Mouse (Mus musculus) MN1 (cell line): ENCODE data around the gene Fkrp.

Experiments
- DNase-seq: peaks from one replicate; pipeline ENCODE4 v3.0.0-alpha.2; 2016; ENCODE audit warnings: low spot score

Fkrp gene

DNA sequence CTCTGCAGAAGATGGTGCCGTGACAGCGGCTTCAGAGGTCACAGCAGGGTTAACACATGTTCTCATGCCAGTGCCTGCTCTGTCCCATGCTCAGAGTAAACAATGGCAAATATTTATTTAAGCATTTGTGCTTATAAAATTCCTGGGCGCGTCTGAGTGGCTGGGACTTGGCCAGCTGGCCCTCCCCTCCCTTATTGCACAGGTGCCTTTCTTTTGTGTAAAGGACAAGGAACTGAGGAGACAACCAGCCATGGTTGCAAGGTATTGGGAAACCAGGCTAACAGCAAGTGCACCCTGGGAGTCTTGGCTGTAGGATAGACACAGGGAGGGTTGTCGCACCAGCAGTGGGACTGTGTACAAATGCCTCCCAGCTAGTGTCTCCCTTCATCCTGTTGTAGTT is 24.2 kb downstream of the Fkrp start:
- DNase-seq = no peak

DNA sequence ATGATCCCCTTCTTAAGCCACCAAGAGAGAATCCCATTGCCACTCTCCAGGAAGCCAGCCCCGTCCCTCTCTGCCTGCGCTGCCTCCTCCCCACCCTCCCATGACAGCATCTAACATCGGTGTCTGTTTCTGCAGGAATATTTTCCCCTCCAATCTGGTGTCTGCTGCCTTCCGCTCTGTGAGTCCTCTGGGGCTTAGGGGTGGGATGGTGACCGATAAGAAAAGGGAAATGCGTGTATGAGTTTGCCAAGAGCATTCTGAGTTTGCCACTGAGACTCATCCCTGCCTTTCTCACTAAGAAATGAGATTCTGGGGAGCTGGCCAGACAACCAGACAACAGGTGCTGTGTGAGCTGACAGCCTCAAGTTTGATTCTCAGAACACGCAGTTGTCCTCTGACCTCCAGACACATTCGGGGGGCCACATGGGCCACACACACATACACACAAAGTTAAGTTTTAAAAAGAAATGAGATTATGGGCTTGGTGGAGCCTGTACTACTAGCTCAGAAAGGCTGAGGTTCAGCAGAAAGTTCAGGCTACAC is 30.9 kb downstream of the Fkrp start:
- peak; percentile 37 for DNase-seq

DNA sequence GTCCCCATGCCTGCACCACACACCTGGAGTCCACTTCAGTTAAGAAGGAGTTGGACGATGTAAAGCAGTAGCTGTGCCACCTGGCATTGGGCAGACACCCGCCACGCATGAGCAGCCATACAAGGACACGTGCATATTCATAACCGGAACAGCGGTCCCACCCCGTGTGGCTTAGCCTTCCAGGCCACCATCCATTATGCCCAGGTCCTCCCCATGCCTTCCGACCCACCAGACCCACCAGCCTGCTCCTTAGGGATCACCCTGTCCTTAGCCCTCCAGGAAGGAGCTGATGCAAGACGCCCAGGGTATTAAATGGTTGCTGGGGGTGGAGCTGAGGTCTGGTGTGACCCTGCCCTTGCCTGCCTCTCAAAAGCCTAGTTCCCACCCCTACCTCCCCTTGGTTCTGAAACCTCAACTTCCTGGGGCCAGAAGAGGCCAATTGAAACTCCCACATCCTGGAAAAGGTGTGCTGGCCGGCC is 32.0 kb downstream of the Fkrp start:
- DNase-seq = peak; percentile 74

GRCm38 (mm10) chr7:16783758-16784415 is 32.6 kb downstream of the Fkrp start:
- peak; percentile 85 for DNase-seq

DNA sequence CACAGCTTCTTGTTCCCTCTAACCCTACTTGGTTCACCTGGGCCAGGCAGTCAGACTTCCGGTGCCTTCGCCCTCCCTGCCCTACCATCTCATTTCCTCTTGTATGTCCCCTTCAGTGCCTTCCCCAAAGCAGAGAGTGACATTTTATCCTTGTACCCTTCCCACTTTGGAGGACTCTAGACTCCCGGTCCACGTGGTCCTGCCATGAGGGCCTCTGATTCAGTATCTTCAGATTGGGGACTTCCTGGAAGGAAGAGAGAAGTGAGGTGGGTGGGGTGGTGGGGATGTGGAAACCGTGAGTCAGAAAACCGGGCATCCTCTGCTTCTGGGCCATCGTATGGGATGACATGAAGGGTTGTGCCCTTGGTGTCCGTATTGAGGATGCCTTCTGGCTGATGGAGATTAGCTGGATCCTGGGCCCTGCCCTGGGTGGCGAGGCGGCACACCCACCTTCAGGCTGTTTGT is 33.3 kb downstream of the Fkrp start:
- peak; percentile 19 for DNase-seq

DNA sequence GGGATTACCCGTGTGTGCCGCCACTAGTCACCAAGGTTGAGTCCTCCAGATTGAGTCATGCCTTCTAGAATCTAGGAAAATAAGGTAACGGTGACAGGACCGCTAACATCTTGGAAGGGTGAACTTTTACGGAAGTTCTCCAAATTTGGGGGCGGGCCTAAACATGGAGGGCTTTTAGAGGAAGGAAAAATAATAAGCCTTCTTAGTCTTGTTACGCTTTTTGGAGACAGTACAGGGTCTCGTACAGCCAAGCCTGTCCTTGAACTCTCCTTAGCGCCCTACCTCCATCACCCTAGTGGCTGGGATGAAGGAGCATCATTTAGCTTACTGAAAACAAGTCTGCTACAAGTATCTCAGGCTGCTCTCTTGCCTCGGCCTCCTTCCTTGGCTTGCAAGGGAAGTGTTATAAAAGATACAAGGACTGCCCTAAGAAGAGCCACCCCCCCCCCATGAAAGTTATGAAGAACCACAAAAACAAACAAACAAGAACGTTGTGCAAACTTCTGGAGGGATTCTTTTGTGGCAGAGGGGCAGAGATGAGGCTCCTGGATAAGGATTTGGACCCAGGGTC is 33.9 kb downstream of the Fkrp start:
- DNase-seq = peak; percentile 24

DNA sequence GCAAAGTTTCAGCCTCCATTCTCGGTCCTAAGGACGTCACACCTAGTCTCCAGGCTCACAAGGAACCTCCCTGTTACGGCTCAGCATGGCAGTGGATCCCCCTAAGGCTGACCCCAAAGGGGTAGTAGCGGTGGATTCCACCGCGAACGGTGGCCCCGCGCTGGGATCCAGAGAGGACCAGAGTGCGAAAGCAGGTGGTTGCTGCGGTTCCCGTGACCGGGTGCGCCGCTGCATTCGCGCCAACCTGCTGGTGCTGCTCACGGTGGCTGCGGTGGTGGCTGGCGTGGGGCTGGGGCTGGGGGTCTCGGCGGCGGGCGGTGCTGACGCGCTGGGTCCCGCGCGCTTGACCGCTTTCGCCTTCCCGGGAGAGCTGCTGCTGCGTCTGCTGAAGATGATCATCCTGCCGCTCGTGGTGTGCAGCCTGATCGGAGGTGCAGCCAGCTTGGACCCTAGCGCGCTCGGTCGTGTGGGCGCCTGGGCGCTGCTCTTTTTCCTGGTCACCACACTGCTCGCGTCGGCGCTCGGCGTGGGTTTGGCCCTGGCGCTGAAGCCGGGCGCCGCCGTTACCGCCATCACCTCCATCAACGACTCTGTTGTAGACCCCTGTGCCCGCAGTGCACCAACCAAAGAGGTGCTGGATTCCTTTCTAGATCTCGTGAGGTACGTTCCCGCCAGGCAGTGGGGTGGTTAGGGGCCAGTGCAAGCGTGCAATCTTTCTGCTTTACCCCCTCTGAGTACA is 34.5 kb downstream of the Fkrp start:
- DNase-seq = peak; percentile 25

DNA sequence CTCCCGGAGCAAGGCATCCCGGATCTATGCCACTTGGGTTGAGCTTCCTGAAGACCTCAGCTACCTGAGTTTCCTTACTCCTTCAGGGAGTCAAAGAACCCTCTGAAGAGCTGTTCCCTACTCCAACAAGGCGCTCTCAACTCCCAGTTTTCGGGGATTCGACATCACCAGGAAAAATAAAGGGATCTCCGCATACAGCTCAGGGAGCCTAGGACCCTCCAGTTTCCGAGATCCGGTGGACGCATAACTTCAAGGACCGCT is 35.0 kb downstream of the Fkrp start:
- DNase-seq = no peak

DNA sequence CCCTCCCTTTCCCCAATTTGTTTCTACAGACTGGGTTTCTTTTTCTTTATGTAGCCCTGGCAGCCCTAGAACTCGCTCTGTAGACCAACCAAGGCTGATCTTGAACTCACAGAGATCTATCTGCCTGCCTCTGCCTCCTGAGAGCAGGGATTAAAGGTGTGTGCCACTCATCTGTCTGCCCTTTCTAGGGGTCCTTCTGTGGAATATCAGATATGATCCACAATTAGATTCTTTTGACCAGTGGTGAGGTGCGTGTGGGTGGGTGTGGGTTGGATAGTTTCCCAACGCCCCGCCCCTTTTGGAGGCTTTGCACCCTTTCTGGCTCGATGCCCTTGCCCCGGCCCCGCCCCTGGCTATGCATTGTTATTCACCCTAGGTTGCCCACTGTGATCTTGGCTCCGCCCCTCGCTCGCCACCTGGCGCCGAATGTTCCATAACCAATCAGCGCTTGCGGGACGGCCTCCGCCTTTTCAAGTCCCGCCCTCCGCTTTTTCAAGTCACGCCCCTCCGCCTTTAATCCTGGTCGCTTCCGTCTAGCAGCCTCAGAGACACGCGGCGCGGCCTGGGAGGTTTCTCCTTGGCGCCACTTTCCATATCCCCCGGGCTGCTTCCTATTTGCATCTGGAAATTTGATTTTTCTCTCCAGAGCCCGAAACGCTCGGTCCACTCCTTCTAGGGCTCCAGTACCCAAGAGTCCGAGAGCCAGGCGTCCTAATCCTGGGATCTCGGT is 35.5 kb downstream of the Fkrp start, which contains the start of gene Slc1a5:
Slc1a5 (plus strand) TSS at position 516 of the 730 bp plus-strand sequence.
- peak; percentile 97 for DNase-seq

DNA sequence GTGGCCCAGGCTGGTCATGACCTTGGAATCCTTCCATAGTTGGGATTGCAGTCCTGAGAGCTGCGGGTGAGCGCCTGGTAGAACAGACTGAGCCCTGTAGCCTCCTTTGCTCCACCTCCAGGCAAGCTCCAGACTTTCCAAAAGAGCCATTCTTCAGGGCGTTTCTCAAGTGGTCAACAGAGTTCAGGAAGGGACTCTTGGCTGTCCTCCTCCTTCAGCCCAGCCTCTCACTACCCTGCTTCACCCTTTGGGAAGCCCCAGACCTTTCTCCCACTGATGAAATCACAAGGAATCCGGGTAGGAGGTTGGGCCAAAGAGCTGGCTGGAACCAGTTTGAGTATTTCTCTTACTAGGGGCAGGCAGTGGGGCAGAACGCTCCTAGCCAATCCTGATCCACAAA is 36.5 kb downstream of the Fkrp start:
- DNase-seq = peak; percentile 52

- DNase-seq = no peak
Measured at GRCm38 (mm10) chr7:16775888-16776287, 40.6 kb downstream of the Fkrp start.

GRCm38 (mm10) chr7:16766443-16766842 is 50.1 kb downstream of the Fkrp start:
- DNase-seq = no peak

DNA sequence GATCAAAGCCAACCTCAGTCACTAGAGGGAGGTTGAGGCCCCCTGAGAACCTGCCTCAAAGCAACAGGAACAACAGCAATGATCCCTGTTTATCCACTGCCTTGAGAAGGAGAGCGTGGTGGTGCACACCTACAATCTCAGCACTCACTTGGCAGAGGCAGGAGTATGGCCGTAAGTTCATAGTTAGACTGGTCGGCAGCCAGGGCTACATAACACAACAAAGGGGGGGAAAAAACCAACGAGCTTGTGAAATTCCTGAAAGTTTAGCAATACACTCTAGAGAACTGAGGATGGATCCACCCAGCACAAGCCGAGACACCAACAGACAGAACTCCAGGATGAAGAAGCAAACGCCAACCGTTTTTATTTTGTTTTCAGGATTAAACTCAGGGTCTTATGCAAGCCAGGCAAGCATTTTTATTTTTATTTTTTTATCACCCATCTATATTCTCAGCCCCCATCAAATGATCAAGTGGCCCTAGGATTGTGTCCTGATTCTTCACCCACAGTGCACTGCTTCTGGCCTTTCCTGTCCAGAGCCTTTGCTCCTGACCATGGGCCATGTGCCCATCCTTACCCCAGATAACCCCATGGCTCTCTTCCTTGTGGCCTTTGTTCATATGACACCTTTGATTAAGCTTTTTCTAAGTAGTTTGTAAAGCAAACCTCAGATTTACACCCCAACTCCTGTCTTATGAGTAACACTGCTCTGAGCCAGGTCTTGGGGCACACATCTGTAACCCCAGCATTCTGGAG is 52.9 kb downstream of the Fkrp start:
- DNase-seq = no peak

DNA sequence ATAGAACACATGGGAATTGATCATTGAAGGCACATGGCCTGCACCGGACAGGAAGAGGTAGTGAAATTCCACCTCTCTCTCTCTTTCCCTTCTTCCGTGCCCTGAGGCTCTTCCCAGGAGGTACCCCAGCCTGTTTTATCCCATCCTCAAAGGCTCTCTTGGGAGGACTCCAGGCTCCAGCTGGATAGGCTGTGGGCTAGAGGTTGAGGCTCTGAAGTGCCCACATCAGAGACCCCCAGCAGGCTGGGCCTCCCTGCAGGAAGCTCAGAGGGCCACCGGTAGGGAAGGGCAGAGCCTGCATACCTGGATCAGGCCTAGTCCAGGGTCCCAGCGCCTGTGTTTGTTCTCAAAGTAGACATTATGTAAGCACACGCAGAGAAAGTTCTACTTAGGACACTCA is 54.9 kb downstream of the Fkrp start:
- DNase-seq = no peak

DNA sequence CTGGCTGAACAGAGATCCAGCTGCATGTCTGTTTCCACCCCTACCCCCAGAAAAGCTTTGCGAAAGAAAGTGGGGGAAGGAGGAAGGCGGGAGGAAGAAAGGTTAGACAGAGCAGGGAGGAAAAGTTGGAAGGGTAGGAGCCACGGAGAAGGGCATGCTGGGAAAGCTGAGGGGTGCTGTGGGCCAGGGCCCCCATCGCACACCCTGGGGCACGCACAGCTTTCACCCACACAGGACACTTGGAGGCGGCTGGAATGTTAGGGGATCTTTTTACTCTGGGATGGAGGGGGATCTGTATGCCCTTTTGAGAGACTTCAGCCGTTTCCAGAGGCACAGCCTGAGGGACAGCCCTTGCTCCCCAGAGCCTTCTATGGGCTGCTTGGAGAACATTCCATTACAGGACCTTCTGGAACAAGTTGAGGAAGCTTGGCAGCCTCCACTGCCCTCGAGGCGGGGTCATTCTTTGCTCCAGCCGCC is 55.5 kb downstream of the Fkrp start:
- no peak for DNase-seq

GRCm38 (mm10) chr7:16760292-16760691 is 56.2 kb downstream of the Fkrp start:
- peak; percentile 17 for DNase-seq
